Mouse (Mus musculus): ENCODE results near the gene Tnfrsf1a. TPM values are rescaled to one million over a fixed set of nuclear protein-coding genes. Genes with fewer than 3 reads are reported as not detected.
A peak's percentile ranks its signal among the peaks of the same experiment; 100 is the strongest.

Gene Tnfrsf1a
- polyA plus RNA-seq, 1 experiment from 2014 or later, result 69.3 TPM

- H3K36me3 ChIP-seq (ENCODE audit: control insufficient read depth, insufficient read depth, low read length), result no peaks in the 10 kb centered on the region; the same call in 1 of the 2 replicates
- peak overlapping the region; percentile 83 for H3K9ac ChIP-seq (ENCODE audit: low read depth, low read length)
- peak overlapping the region; percentile 85 for H3K4me3 ChIP-seq (ENCODE audit: low read length)
- H3K4me1 ChIP-seq (ENCODE audit: control insufficient read depth, insufficient read depth, low read length), result peaks cover 45% of the 10 kb centered on the region
- H3K27ac ChIP-seq (ENCODE audit: low read depth, low read length), result peak overlapping the region; percentile 89
- under 1% methylated on average over 27 of the region's 27 CpGs for WGBS
- peak overlapping the region; percentile 91 for H3K4me2 ChIP-seq (replicated peaks; ENCODE audit: low read depth, low read length)
- ATAC-seq (ENCODE audit: low FRiP score, low TSS enrichment), result peak; percentile 87
- no peaks in the 10 kb centered on the region for H3K27me3 ChIP-seq (ENCODE audit: control insufficient read depth, insufficient read depth, low read length)
- H3K9me3 ChIP-seq (ENCODE audit: control insufficient read depth, low read length), result no peaks in the 10 kb centered on the region
Observed at GRCm38 (mm10) chr6:125349575-125350230, 541 bp downstream of the Tnfrsf1a start.

DNA sequence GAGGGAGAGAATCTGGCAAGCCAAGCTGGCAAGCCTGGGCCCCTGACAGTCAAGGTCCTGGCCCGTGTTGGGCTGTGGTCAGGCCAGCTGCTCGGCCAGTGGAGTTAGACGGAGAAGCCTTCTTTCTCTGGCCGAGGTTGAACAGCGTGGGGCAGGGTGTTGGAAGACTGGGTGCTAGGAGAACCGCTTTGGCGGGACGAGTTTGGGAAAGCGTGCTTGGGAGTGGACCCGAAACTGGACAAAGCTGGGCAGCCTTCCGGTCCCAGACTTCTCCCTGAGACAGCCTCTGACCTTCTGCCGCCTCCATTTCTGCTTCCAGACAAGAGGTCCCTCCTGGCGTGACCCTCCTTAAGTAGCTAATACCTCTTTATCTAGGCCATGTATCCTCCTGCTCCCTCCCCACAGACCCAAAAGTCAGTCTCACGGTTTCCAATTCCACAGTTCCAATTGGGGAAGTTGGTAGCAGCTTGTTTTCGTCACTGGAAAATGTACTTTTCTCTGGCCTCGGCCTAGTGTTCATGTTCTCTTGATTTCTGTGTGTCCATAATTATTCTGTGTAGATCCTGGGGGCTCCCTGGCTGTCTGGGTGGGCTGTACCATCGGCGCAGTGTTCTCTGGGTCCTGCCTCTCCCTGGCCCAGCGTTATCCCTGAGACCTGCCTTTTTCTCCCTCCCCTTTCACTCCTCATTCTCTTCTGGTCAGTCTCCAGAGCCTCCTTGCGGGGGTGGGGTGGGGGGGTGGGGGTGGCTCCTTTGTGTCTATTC lies 1.3 kb downstream of the Tnfrsf1a start:
- 2% methylated on average over 20 of the region's 20 CpGs for WGBS
- peaks cover 53% of the 10 kb centered on the region for H3K4me1 ChIP-seq (ENCODE audit: control insufficient read depth, insufficient read depth, low read length)
- H3K36me3 ChIP-seq (ENCODE audit: control insufficient read depth, insufficient read depth, low read length), result no peaks in the 10 kb centered on the region; the same call in 1 of the 2 replicates
- peak; percentile 0; the same call in 1 of the 2 replicates for ATAC-seq (ENCODE audit: low FRiP score, low TSS enrichment)
- peak overlapping the region; percentile 91 for H3K4me2 ChIP-seq (replicated peaks; ENCODE audit: low read depth, low read length)
- peak overlapping the region; percentile 83 for H3K9ac ChIP-seq (ENCODE audit: low read depth, low read length)
- no peaks in the 10 kb centered on the region for H3K27me3 ChIP-seq (ENCODE audit: control insufficient read depth, insufficient read depth, low read length)
- H3K9me3 ChIP-seq (ENCODE audit: control insufficient read depth, low read length), result no peaks in the 10 kb centered on the region
- H3K27ac ChIP-seq (ENCODE audit: low read depth, low read length), result peak overlapping the region; percentile 89
- H3K4me3 ChIP-seq (ENCODE audit: low read length), result peak overlapping the region; percentile 85

DNA sequence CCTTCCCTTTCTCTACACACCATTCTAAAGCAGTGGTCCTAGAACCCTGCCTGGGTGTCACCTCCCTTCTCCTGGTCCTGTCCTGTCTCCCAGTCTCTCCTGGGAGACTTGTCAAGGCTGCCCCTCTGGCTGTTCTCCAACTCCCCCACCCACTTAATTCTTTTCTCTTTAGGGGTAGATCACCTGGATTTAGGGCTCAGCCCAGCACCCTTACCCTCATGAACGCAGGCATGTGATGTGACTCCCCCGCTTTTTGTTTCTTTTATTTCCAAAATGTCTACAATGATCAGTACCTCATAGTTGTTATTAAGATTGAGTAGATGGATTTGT lies 1.8 kb downstream of the Tnfrsf1a start:
- WGBS, result 61% methylated on average over 2 of the region's 2 CpGs
- H3K4me1 ChIP-seq (ENCODE audit: control insufficient read depth, insufficient read depth, low read length), result peaks cover 58% of the 10 kb centered on the region
- H3K4me3 ChIP-seq (ENCODE audit: low read length), result peak overlapping the region; percentile 85
- ATAC-seq (ENCODE audit: low FRiP score, low TSS enrichment), result no peak
- no peaks in the 10 kb centered on the region for H3K27me3 ChIP-seq (ENCODE audit: control insufficient read depth, insufficient read depth, low read length)
- peak overlapping the region; percentile 91 for H3K4me2 ChIP-seq (replicated peaks; ENCODE audit: low read depth, low read length)
- H3K9ac ChIP-seq (ENCODE audit: low read depth, low read length), result peak overlapping the region; percentile 83
- H3K36me3 ChIP-seq (ENCODE audit: control insufficient read depth, insufficient read depth, low read length), result no peaks in the 10 kb centered on the region; the same call in 1 of the 2 replicates
- no peaks in the 10 kb centered on the region for H3K9me3 ChIP-seq (ENCODE audit: control insufficient read depth, low read length)
- no peak overlapping the region for H3K27ac ChIP-seq (ENCODE audit: low read depth, low read length)

GRCm38 (mm10) chr6:125351368-125352045 lies 2.3 kb downstream of the Tnfrsf1a start:
- no peaks in the 10 kb centered on the region; the same call in 1 of the 2 replicates for H3K36me3 ChIP-seq (ENCODE audit: control insufficient read depth, insufficient read depth, low read length)
- no peaks in the 10 kb centered on the region for H3K9me3 ChIP-seq (ENCODE audit: control insufficient read depth, low read length)
- WGBS, result 53% methylated on average over 8 of the region's 8 CpGs
- H3K9ac ChIP-seq (ENCODE audit: low read depth, low read length), result peak overlapping the region; percentile 83; the same call in 1 of the 2 replicates
- H3K27me3 ChIP-seq (ENCODE audit: control insufficient read depth, insufficient read depth, low read length), result no peaks in the 10 kb centered on the region
- ATAC-seq (ENCODE audit: low FRiP score, low TSS enrichment), result no peak
- H3K27ac ChIP-seq (ENCODE audit: low read depth, low read length), result no peak overlapping the region
- peaks cover 63% of the 10 kb centered on the region for H3K4me1 ChIP-seq (ENCODE audit: control insufficient read depth, insufficient read depth, low read length)
- H3K4me2 ChIP-seq (replicated peaks; ENCODE audit: low read depth, low read length), result peak overlapping the region; percentile 91
- H3K4me3 ChIP-seq (ENCODE audit: low read length), result peak overlapping the region; percentile 85

GRCm38 (mm10) chr6:125352046-125352384 lies 2.9 kb downstream of the Tnfrsf1a start:
- ATAC-seq (ENCODE audit: low FRiP score, low TSS enrichment), result no peak
- 61% methylated on average over 5 of the region's 5 CpGs for WGBS
- Histone ChIP-seq H3K27me3 (ENCODE audit: control insufficient read depth, insufficient read depth, low read length) (no peaks in the 10 kb centered on the region), H3K4me2 (replicated peaks; ENCODE audit: low read depth, low read length) (no peak overlapping the region), H3K9ac (ENCODE audit: low read depth, low read length) (no peak overlapping the region), H3K4me3 (ENCODE audit: low read length) (no peak overlapping the region; the same call in 1 of the 2 replicates), H3K36me3 (ENCODE audit: control insufficient read depth, insufficient read depth, low read length) (no peaks in the 10 kb centered on the region; the same call in 1 of the 2 replicates), H3K27ac (ENCODE audit: low read depth, low read length) (no peak overlapping the region), H3K9me3 (ENCODE audit: control insufficient read depth, low read length) (no peaks in the 10 kb centered on the region), H3K4me1 (ENCODE audit: control insufficient read depth, insufficient read depth, low read length) (peaks cover 63% of the 10 kb centered on the region)

DNA sequence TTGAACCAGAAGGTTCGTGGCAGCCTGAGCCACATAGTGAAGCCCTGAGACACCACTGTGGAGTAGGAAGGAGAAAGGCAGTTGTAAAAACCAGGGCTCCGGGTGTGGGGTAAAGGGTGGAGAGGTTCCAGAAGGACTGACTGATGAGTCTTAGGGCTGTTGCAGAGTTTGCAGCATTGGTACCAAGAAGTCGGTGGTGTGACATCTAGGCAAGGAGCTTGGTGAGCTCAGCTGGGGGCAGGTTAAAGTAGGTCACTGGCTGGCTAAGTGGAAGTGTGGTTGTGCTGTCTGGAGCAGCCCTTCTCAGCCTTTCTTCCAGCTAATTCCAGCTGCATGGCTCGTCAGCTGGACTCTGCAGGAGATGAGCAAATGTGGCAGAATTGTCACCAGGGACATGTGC lies 3.6 kb downstream of the Tnfrsf1a start:
- Histone ChIP-seq H3K9ac (ENCODE audit: low read depth, low read length) (no peak overlapping the region), H3K27ac (ENCODE audit: low read depth, low read length) (no peak overlapping the region), H3K9me3 (ENCODE audit: control insufficient read depth, low read length) (no peaks in the 10 kb centered on the region), H3K4me3 (ENCODE audit: low read length) (no peak overlapping the region), H3K27me3 (ENCODE audit: control insufficient read depth, insufficient read depth, low read length) (no peaks in the 10 kb centered on the region), H3K4me1 (ENCODE audit: control insufficient read depth, insufficient read depth, low read length) (peaks cover 63% of the 10 kb centered on the region), H3K4me2 (replicated peaks; ENCODE audit: low read depth, low read length) (no peak overlapping the region; the same call in 1 of the 2 replicates), H3K36me3 (ENCODE audit: control insufficient read depth, insufficient read depth, low read length) (peaks cover 8% of the 10 kb centered on the region)
- WGBS, result 57% methylated on average over 4 of the region's 4 CpGs
- ATAC-seq (ENCODE audit: low FRiP score, low TSS enrichment), result no peak

- H3K36me3 ChIP-seq (ENCODE audit: control insufficient read depth, insufficient read depth, low read length), result peaks cover 12% of the 10 kb centered on the region
- H3K4me1 ChIP-seq (ENCODE audit: control insufficient read depth, insufficient read depth, low read length), result peaks cover 66% of the 10 kb centered on the region
- no peaks in the 10 kb centered on the region for H3K27me3 ChIP-seq (ENCODE audit: control insufficient read depth, insufficient read depth, low read length)
- no peak overlapping the region for H3K4me3 ChIP-seq (ENCODE audit: low read length)
- ATAC-seq (ENCODE audit: low FRiP score, low TSS enrichment), result no peak
- no peak overlapping the region for H3K9ac ChIP-seq (ENCODE audit: low read depth, low read length)
- H3K27ac ChIP-seq (ENCODE audit: low read depth, low read length), result 0 out of 2 replicates have a peak overlapping the region, but pooled peaks have one; percentile 72
- H3K4me2 ChIP-seq (replicated peaks; ENCODE audit: low read depth, low read length), result no peak overlapping the region
- no peaks in the 10 kb centered on the region for H3K9me3 ChIP-seq (ENCODE audit: control insufficient read depth, low read length)
- 63% methylated on average over 11 of the region's 11 CpGs for WGBS
Observed at GRCm38 (mm10) chr6:125353221-125353620, 4.1 kb downstream of the Tnfrsf1a start.

- H3K27me3 ChIP-seq (ENCODE audit: control insufficient read depth, insufficient read depth, low read length), result no peaks in the 10 kb centered on the region
- no peak for ATAC-seq (ENCODE audit: low FRiP score, low TSS enrichment)
- WGBS, result 68% methylated on average over 4 of the region's 4 CpGs
- H3K27ac ChIP-seq (ENCODE audit: low read depth, low read length), result peak overlapping the region; percentile 72; the same call in 1 of the 2 replicates
- no peak overlapping the region for H3K4me3 ChIP-seq (ENCODE audit: low read length)
- 0 out of 2 replicates have a peak overlapping the region, but pooled peaks have one; percentile 1 for H3K9ac ChIP-seq (ENCODE audit: low read depth, low read length)
- peaks cover 64% of the 10 kb centered on the region for H3K4me1 ChIP-seq (ENCODE audit: control insufficient read depth, insufficient read depth, low read length)
- peak overlapping the region; percentile 34 for H3K4me2 ChIP-seq (replicated peaks; ENCODE audit: low read depth, low read length)
- H3K36me3 ChIP-seq (ENCODE audit: control insufficient read depth, insufficient read depth, low read length), result peaks cover 16% of the 10 kb centered on the region
- no peaks in the 10 kb centered on the region for H3K9me3 ChIP-seq (ENCODE audit: control insufficient read depth, low read length)
Observed at GRCm38 (mm10) chr6:125353655-125354054, 4.5 kb downstream of the Tnfrsf1a start.
